Mouse (Mus musculus) embryo, embryonic 10 days (tissue): Measurements from ENCODE around the gene Proser3.
"Not testable (repeated sequence)": the region's sequence is repeated elsewhere in the genome, so short reads cannot be mapped to it uniquely, and the experiment has no call there.

Source experiments
- DNase-seq: peaks from one replicate; pipeline ENCODE4 v3.0.0-alpha.2; 2015; ENCODE audit warnings: low spot score

Proser3 gene

GRCm38 (mm10) chr7:30544327-30544726 lies 7.8 kb downstream of the Proser3 start:
- DNase-seq, result no peak

GRCm38 (mm10) chr7:30540572-30540971 lies 11.5 kb downstream of the Proser3 start:
- DNase-seq, result no peak

DNA sequence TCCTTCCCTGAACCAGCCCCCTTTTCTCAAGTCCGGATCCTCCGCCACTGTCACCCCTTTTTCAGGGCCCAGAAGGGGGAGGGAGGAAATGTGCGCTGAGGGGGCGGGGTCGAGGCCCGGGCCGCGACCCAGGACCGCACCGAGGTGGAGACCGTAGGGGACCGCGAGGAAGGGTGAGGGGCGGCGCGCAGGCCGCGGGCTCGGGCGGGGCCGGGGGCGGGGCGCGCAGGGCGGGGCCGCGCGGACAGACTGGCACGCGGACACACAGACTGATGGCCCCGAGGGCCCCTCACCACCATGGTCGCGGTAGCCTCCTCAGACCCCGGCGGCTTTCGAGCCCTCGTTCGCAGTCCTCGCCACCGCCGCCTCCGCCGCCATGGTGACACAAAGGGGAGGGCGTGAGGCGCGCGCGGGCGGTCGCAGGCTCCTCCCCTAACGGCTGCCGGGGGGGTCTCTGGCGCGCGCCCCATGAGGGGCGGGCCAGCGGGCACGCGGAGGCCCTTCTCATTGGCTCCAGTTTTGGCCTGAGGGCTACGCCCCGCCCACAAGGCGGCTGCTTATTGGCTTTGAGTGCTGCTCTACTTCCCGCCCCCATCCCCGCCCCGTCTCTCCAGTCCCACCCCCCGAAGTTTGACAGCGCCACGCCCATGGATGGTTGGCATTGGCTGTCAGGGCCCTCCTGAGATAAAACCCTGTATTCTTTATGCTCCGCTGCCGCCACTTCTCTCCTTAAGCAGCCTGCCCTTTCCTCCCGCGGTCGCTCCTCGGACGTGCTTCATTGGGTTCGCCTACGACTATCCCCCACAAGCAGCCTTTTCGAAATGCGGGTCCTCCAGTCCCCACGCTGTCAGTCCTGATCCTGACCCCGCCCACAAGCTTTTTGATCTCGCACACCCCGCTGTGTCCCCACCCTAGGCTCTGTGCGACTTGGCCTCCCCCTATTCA lies 17.2 kb downstream of the Proser3 start, which contains the start of gene Arhgap33:
Arhgap33 (minus strand) TSS at position 428 of the 945 bp plus-strand sequence.
- DNase-seq, result peak; percentile 96

DNA sequence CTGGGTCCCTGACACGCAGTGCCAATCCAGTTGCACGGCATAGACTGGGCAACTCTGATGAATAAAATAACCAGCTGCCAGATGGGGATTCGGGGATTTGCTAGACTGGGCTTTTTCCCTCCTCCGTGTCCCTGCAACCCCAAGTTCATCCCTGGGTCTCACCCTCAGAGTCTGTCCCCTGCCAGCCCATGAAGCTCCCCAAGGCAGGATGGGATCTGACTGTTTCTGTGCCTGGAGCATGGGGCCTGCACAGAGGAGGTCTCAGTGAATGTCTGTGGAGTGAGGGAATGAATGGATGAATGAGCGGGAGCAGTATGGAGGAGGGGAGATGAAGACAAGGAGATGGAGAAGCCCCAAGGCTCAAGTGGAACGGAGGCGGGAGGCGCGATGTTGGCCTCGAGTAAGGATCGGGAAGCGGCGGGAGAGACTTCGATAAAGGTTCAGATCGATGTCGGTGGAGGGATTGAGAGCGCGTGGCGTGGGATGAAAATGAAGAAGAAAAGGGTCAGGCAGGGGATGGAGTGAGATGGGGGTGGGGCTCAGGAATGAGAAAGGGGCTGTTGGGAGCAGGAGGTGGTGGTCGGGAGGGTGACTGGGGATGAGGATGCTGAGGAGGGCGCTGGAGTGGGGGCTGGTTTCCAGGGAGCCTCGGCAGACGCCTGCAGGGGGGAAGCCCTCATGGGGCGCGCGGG lies 18.0 kb downstream of the Proser3 start:
- DNase-seq, result peak; percentile 56

DNA sequence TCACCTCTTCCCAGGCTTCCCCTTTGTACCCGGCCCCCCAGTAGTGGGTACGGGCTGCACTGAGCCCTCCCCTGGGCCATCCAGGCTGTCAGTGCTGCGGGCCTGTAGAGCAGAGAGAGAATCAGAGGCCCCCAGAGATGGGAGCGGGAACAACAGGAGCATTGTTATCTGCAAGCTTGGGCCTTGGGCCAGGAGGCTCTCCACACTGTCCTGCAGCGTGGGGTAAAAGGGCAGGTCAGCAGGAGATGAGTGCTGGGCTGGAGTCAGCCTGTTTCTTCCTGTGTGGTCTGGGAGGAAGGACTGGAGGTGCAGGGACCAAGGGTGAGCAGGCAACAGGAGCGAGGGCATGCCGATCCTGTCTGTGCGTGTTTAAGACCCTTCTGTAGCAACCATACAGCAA lies 19.2 kb downstream of the Proser3 start:
- DNase-seq, result peak; percentile 64

GRCm38 (mm10) chr7:30531291-30531815 lies 20.7 kb downstream of the Proser3 start:
- DNase-seq, result no peak

DNA sequence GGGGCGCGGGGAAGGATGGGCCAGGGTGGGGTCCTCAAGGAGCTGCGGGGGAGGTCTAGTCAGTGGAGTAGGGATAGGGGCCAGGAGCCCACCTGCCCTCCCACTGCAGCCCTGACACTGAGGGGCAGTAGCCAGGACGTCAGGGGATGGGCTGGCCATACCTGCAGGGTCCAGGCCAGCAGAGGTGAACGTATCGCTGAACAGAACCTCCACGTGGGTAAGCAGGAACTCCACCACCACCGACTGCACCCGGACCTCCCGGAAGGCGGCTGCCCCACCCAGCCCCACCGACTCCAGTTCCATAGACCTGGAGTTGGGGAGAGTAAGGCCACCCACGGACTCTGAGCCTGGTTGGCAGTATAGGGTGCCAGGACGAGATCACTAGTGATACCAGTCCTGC lies 25.1 kb downstream of the Proser3 start:
- no peak for DNase-seq

GRCm38 (mm10) chr7:30526399-30526798 lies 25.7 kb downstream of the Proser3 start:
- no peak for DNase-seq

- DNase-seq, result no peak
Measured at GRCm38 (mm10) chr7:30525954-30526353, 26.1 kb downstream of the Proser3 start.

DNA sequence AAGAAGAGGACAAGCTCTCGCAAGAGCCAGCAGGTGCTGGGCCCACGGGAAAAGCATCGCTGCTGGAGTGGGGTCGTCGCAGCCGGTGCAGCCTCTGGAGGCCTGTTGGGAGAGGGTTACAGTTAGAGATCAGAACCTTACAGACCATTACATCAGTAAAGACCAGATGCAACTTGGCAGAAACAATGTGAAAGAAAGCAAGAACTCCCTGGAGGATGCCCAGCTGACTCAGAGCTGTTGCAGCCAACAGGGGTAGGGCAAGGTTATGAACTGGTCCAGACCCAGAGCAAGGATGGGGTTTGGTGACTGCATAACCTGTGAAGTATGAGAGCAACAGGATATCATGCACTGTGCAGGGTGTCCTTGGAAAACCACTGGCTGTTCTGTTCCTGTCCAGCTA lies 27.6 kb downstream of the Proser3 start:
- DNase-seq, result no peak

GRCm38 (mm10) chr7:30522871-30523270 lies 29.2 kb downstream of the Proser3 start:
- DNase-seq, result no peak

GRCm38 (mm10) chr7:30520856-30521255 lies 31.2 kb downstream of the Proser3 start:
- no peak for DNase-seq

GRCm38 (mm10) chr7:30520396-30520795 lies 31.7 kb downstream of the Proser3 start:
- no peak for DNase-seq

GRCm38 (mm10) chr7:30518325-30518724 lies 33.8 kb downstream of the Proser3 start:
- DNase-seq, result no peak

DNA sequence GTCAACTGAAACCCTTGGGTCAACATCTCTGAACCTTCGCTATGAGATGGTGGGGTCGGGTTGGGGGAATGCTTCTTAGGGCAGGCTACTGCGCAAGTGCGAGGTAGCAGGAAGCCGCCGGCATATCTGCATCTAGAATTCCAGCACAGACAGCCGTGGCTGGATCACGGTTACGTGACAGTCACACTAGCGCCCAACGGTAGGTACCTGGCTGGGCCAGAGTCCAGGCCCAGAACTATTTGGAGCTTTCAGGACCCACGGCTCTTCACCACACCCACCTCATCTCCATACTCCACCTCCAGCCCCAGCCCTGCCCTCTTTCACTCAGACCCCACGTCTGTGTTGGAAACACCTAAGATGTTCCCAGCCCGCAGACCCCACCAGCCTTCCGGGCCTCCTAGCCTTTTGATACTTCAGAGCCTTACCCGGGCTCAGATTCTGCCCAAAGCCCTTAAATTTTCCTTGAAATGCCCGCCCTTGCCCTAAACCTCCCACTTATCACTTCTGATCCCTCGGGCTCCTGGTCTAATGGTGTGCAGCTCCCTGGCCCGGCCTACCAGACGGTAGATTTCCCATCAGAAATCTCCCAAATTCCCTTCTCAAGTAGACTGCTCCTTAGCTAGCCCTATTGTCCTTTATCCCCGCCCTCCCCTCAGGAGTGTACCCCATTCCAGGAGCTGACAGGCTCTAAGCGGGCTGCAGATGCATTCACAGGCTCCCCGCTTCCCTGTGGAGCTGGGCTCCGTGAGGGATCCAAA lies 36.9 kb downstream of the Proser3 start:
- DNase-seq, result no peak

GRCm38 (mm10) chr7:30508061-30508460 lies 44.0 kb downstream of the Proser3 start:
- no peak for DNase-seq

GRCm38 (mm10) chr7:30501159-30501558 lies 50.9 kb downstream of the Proser3 start:
- DNase-seq, result not testable (repeated sequence)

DNA sequence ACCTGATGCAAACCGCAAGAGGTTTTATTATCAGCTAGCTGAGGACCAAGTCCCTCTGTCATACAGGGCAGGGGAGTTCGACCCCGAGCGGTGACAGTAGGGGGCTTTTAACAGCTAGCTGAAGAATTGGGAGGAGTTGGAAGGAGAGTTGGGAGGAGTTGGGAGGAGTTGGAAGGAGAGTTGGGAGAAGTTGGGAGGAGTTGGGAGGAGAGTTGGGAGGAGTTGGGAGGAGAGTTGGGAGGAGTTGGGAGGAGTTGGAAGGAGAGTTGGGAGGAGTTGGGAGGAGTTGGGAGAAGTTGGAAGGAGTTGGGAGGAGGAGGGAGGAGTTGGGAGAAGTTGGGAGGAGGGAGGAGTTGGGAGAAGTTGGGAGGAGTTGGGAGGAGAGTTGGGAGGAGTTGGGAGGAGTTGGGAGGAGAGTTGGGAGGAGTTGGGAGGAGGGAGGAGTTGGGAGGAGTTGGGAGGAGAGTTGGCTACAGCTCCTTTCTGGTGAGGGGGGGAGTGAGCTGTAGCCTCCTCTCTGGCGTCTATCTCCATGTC lies 56.5 kb downstream of the Proser3 start:
- DNase-seq, result not testable (repeated sequence)

GRCm38 (mm10) chr7:30493401-30493931 lies 58.6 kb downstream of the Proser3 start, which contains the start of gene Prodh2:
TSS of gene Prodh2 (plus strand) at chr7:30493622.
- no peak for DNase-seq

GRCm38 (mm10) chr7:30492765-30493164 lies 59.3 kb downstream of the Proser3 start:
- DNase-seq, result peak; percentile 87

DNA sequence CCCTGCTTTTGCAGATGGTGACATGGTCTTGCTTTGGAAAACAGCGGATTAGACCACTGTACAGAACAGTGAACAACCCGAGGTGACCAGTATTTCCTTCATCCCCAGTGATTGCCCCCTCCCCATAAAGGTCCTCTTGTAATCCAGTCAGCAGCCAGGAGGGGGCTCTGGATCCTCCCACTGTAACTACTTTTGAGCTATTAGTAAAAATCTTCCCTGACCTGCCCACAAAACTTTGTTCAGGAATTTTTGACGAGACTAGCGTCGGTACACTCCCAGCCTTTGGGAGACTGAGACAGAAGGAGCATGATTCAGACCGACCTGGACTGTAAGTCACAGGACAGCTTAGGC lies 61.2 kb downstream of the Proser3 start:
- DNase-seq, result no peak
